Mouse (Mus musculus) E14TG2a.4 (cell line): ENCODE results near the gene Svs5.

Source experiments
- CTCF ChIP-seq: conservative IDR thresholded peaks from 2 replicates; pipeline ENCODE4 v1.5.1; 2014; ENCODE audit warnings: low read length
- NANOG ChIP-seq: IDR thresholded peaks from 2 replicates; pipeline ENCODE4 v1.6.1; 2014; ENCODE audit warnings: borderline replicate concordance, low read length, mixed read lengths
- POU5F1 ChIP-seq: IDR thresholded peaks from 2 replicates; pipeline ENCODE4 v1.6.1; 2014; ENCODE audit warnings: low read length, borderline replicate concordance

GRCm38 (mm10) chr2:164359668-164360067, 27.1 kb downstream of the Svs5 start:
- no peak for TF ChIP-seq CTCF
- no peak for TF ChIP-seq POU5F1
- no peak for TF ChIP-seq NANOG
